Mouse (Mus musculus): ENCODE measurements around the gene Mgp. TPM values are rescaled to one million over a fixed set of nuclear protein-coding genes. Genes with fewer than 3 reads are reported as not detected.

Gene Mgp
- polyA plus RNA-seq, 1 experiment = 472 TPM

- Histone ChIP-seq H3K4me3 (ENCODE audit: insufficient read depth, poor library complexity, severe bottlenecking) (no peak overlapping the region), H3K36me3 (ENCODE audit: control insufficient read depth, insufficient read depth) (no peaks in the 10 kb centered on the region), H3K79me3 (ENCODE audit: low read depth) (no peaks in the 10 kb centered on the region), H3K79me2 (ENCODE audit: control insufficient read depth, insufficient read depth) (no peaks in the 10 kb centered on the region), H3ac (ENCODE audit: control insufficient read depth, insufficient read length, low read depth) (no peak overlapping the region), H3K27me3 (ENCODE audit: control insufficient read depth, insufficient read depth, insufficient read length) (no peaks in the 10 kb centered on the region)
- no peak for TF ChIP-seq MAX (IDR thresholded peaks at IDR 0.05)
- TF ChIP-seq MYOG (IDR thresholded peaks at IDR 0.05; ENCODE audit: control insufficient read depth, extremely low read depth, insufficient read length) = no peak
- TF ChIP-seq MYOD1 (IDR thresholded peaks at IDR 0.05; ENCODE audit: control insufficient read depth, insufficient read length, low read depth) = no peak
- TF ChIP-seq CEBPB (IDR thresholded peaks at IDR 0.05; ENCODE audit: low read depth) = no peak
- no peak for TF ChIP-seq FOSL1 (IDR thresholded peaks at IDR 0.05; ENCODE audit: insufficient read depth, low read length, poor library complexity, severe bottlenecking)
- no peak for TF ChIP-seq CTCF (IDR thresholded peaks at IDR 0.05; ENCODE audit: control insufficient read depth, insufficient read depth, insufficient read length)
- TF ChIP-seq USF1 (IDR thresholded peaks at IDR 0.05; ENCODE audit: low read depth) = no peak
Observed at GRCm38 (mm10) chr6:136920320-136921257, 45.0 kb upstream of the Mgp start.

DNA sequence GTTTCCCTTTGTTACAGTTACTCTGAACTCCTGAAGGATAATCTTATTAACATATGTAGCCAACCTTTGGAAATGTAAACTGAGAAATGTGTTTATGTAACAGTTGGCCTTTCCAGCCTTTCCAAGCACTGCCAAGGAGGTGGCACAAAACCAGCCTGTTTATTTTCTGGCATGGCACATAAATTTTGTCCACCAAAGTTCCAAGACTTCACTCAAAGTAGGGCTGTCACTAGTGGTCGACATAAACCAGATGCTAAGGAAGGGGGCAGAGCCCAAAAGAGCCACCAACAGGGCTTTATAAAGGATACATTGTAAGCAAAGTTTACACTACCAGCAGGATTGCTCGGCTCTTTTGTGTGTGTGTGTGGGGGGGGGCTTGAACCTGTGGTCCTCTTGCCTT is 42.3 kb upstream of the Mgp start:
- TF ChIP-seq CTCF (IDR thresholded peaks at IDR 0.05; ENCODE audit: control insufficient read depth, insufficient read depth, insufficient read length) (no peak), CEBPB (IDR thresholded peaks at IDR 0.05; ENCODE audit: low read depth) (no peak), USF1 (IDR thresholded peaks at IDR 0.05; ENCODE audit: low read depth) (no peak), MAX (IDR thresholded peaks at IDR 0.05) (no peak), MYOD1 (IDR thresholded peaks at IDR 0.05; ENCODE audit: control insufficient read depth, insufficient read length, low read depth) (no peak), FOSL1 (IDR thresholded peaks at IDR 0.05; ENCODE audit: insufficient read depth, low read length, poor library complexity, severe bottlenecking) (no peak), MYOG (IDR thresholded peaks at IDR 0.05; ENCODE audit: control insufficient read depth, extremely low read depth, insufficient read length) (no peak)
- Histone ChIP-seq H3K36me3 (ENCODE audit: control insufficient read depth, insufficient read depth) (no peaks in the 10 kb centered on the region), H3ac (ENCODE audit: control insufficient read depth, insufficient read length, low read depth) (no peak overlapping the region), H3K79me2 (ENCODE audit: control insufficient read depth, insufficient read depth) (no peaks in the 10 kb centered on the region), H3K4me3 (ENCODE audit: insufficient read depth, poor library complexity, severe bottlenecking) (no peak overlapping the region), H3K27me3 (ENCODE audit: control insufficient read depth, insufficient read depth, insufficient read length) (no peaks in the 10 kb centered on the region), H3K79me3 (ENCODE audit: low read depth) (no peaks in the 10 kb centered on the region)

DNA sequence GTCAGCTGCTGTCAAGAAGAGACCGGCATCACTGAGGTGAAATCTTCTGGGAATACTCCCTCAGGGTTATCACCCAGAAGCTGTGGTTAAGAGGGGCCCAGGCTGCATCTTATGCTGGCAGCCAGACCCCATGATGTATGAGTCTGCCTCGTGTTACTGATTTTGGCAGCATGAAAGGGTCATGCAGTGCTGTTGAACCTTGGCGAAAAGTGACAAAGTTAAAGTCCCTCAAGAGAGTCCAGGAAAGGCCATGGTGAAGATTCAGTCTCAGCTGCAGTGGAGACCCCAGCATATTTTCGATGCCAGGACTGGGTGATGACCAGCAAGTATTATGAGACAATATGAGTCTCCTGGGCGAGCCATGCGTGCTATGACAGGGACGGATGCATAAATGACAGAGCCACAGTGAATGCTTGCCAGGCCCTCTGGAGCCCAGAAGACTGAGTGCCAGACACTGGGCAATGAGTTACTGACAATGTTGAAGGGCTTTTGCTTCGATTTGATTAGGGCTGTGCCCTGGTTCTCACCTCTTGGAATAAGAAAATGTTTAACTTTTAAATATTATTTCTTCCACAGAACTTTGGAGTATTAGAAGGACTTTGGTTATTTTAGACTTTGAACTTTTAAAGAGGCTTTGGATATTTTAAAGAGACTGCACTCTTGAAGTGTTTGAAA is 40.2 kb upstream of the Mgp start:
- no peaks in the 10 kb centered on the region for H3K27me3 ChIP-seq (ENCODE audit: control insufficient read depth, insufficient read depth, insufficient read length)
- H3K79me2 ChIP-seq (ENCODE audit: control insufficient read depth, insufficient read depth) = no peaks in the 10 kb centered on the region
- H3K36me3 ChIP-seq (ENCODE audit: control insufficient read depth, insufficient read depth) = no peaks in the 10 kb centered on the region
- TF ChIP-seq FOSL1 (IDR thresholded peaks at IDR 0.05; ENCODE audit: insufficient read depth, low read length, poor library complexity, severe bottlenecking) = no peak
- no peak for TF ChIP-seq MAX (IDR thresholded peaks at IDR 0.05)
- no peak for TF ChIP-seq USF1 (IDR thresholded peaks at IDR 0.05; ENCODE audit: low read depth)
- TF ChIP-seq CTCF (IDR thresholded peaks at IDR 0.05; ENCODE audit: control insufficient read depth, insufficient read depth, insufficient read length) = no peak
- no peak for TF ChIP-seq MYOG (IDR thresholded peaks at IDR 0.05; ENCODE audit: control insufficient read depth, extremely low read depth, insufficient read length)
- TF ChIP-seq MYOD1 (IDR thresholded peaks at IDR 0.05; ENCODE audit: control insufficient read depth, insufficient read length, low read depth) = no peak
- no peak for TF ChIP-seq CEBPB (IDR thresholded peaks at IDR 0.05; ENCODE audit: low read depth)
- H3K4me3 ChIP-seq (ENCODE audit: insufficient read depth, poor library complexity, severe bottlenecking) = no peak overlapping the region
- no peak overlapping the region for H3ac ChIP-seq (ENCODE audit: control insufficient read depth, insufficient read length, low read depth)
- H3K79me3 ChIP-seq (ENCODE audit: low read depth) = no peaks in the 10 kb centered on the region

DNA sequence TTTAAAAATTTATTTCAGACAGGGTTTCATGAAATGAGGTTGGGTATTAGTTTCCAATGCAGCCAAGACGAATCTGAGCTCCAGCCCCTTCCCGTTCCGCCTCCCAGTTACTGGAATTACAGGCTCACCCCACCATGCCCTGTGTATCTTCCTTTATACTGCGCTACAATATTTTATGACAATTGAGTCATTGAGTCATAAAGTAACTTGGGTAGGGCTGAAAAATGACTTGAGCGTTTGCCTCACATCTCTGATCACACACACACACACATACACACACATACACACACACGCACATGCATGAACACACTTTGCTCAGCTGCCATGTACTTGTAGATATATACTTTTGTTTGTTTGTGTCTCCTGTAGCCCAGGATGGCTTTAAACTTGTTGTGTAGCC is 38.6 kb upstream of the Mgp start:
- no peaks in the 10 kb centered on the region for H3K79me2 ChIP-seq (ENCODE audit: control insufficient read depth, insufficient read depth)
- H3K4me3 ChIP-seq (ENCODE audit: insufficient read depth, poor library complexity, severe bottlenecking) = no peak overlapping the region
- TF ChIP-seq MYOD1 (IDR thresholded peaks at IDR 0.05; ENCODE audit: control insufficient read depth, insufficient read length, low read depth) = no peak
- no peak for TF ChIP-seq MYOG (IDR thresholded peaks at IDR 0.05; ENCODE audit: control insufficient read depth, extremely low read depth, insufficient read length)
- TF ChIP-seq CTCF (IDR thresholded peaks at IDR 0.05; ENCODE audit: control insufficient read depth, insufficient read depth, insufficient read length) = no peak
- no peak for TF ChIP-seq FOSL1 (IDR thresholded peaks at IDR 0.05; ENCODE audit: insufficient read depth, low read length, poor library complexity, severe bottlenecking)
- TF ChIP-seq CEBPB (IDR thresholded peaks at IDR 0.05; ENCODE audit: low read depth) = no peak
- TF ChIP-seq MAX (IDR thresholded peaks at IDR 0.05) = no peak
- no peak for TF ChIP-seq USF1 (IDR thresholded peaks at IDR 0.05; ENCODE audit: low read depth)
- no peaks in the 10 kb centered on the region for H3K27me3 ChIP-seq (ENCODE audit: control insufficient read depth, insufficient read depth, insufficient read length)
- H3K79me3 ChIP-seq (ENCODE audit: low read depth) = no peaks in the 10 kb centered on the region
- no peaks in the 10 kb centered on the region for H3K36me3 ChIP-seq (ENCODE audit: control insufficient read depth, insufficient read depth)
- no peak overlapping the region for H3ac ChIP-seq (ENCODE audit: control insufficient read depth, insufficient read length, low read depth)

- H3K4me3 ChIP-seq (ENCODE audit: insufficient read depth, poor library complexity, severe bottlenecking) = no peak overlapping the region
- H3K79me2 ChIP-seq (ENCODE audit: control insufficient read depth, insufficient read depth) = no peaks in the 10 kb centered on the region
- no peak for TF ChIP-seq USF1 (IDR thresholded peaks at IDR 0.05; ENCODE audit: low read depth)
- no peak for TF ChIP-seq MYOG (IDR thresholded peaks at IDR 0.05; ENCODE audit: control insufficient read depth, extremely low read depth, insufficient read length)
- H3ac ChIP-seq (ENCODE audit: control insufficient read depth, insufficient read length, low read depth) = no peak overlapping the region
- H3K79me3 ChIP-seq (ENCODE audit: low read depth) = no peaks in the 10 kb centered on the region
- H3K36me3 ChIP-seq (ENCODE audit: control insufficient read depth, insufficient read depth) = no peaks in the 10 kb centered on the region
- H3K27me3 ChIP-seq (ENCODE audit: control insufficient read depth, insufficient read depth, insufficient read length) = no peaks in the 10 kb centered on the region
Observed at GRCm38 (mm10) chr6:136913384-136914126, 37.9 kb upstream of the Mgp start.
